Mouse (Mus musculus) liver, embryonic 14.5 days (tissue): ENCODE data around the gene Als2cr12. TPM values are rescaled to one million over a fixed set of nuclear protein-coding genes. Genes with fewer than 3 reads are reported as not detected.

ENCODE experiments used
- ATAC-seq: fragments of 200-750 bp; cut with Nextera tagmentation; 2 replicates; pipeline ENCODE4 v1.8.0; 2017; ENCODE audit warnings: moderate number of reproducible peaks, mild to moderate bottlenecking, moderate library complexity; ENCODE audit not compliant: insufficient read depth
- DNase-seq, 3 experiments: peaks; one replicate each; pipeline ENCODE4 v3.0.0-alpha.2; 2012 to 2013; ENCODE audit warnings: low read depth in 3 of 3, low spot score in 3 of 3
- H3K27ac ChIP-seq: fragments of 300-500 bp; sonication (generic); 2 replicates; pipeline ENCODE4 v1.5.1; 2014; ENCODE audit warnings: moderate library complexity, mild to moderate bottlenecking, control low read depth, inconsistent platforms
- H3K27me3 ChIP-seq: fragments of 300-500 bp; sonication (generic); 2 replicates; pipeline ENCODE4 v1.6.1; 2014; ENCODE audit warnings: mild to moderate bottlenecking, low read length, moderate library complexity; ENCODE audit not compliant: control insufficient read depth, insufficient read depth
- H3K36me3 ChIP-seq: fragments of 300-500 bp; sonication (generic); replicated peaks from 2 replicates; pipeline ENCODE4 v1.6.1; 2014; ENCODE audit warnings: low read depth; ENCODE audit not compliant: control insufficient read depth, insufficient read depth
- H3K4me1 ChIP-seq, 2 experiments: fragments of 200-500 bp in 1 of 2; fragments of 300-500 bp in 1 of 2; sonication (generic) in 1 of 2; replicated peaks; 2 replicates each; pipeline ENCODE4 v1.6.1; 2012 to 2014; ENCODE audit warnings: antibody characterized with exemption in 1 of 2, inconsistent platforms in 1 of 2, low read length in 1 of 2; ENCODE audit not compliant: control insufficient read depth in 2 of 2, insufficient read depth in 2 of 2
- H3K4me2 ChIP-seq: fragments of 300-500 bp; sonication (generic); 2 replicates; pipeline ENCODE4 v1.6.1; 2014; ENCODE audit warnings: low read depth, mild to moderate bottlenecking, control low read depth, moderate library complexity
- H3K4me3 ChIP-seq, 2 experiments: fragments of 200-500 bp in 1 of 2; fragments of 300-500 bp in 1 of 2; sonication (generic) in 1 of 2; 2 replicates each; pipeline ENCODE4 v1.5.1; 2012 to 2014; ENCODE audit warnings: low read depth in 2 of 2, low read length in 2 of 2, mild to moderate bottlenecking in 2 of 2, control low read depth in 1 of 2, inconsistent platforms in 1 of 2, moderate library complexity in 1 of 2; ENCODE audit not compliant: insufficient read depth in 1 of 2
- H3K9ac ChIP-seq: fragments of 300-500 bp; sonication (generic); replicated peaks from 2 replicates; pipeline ENCODE4 v1.6.1; 2014; ENCODE audit warnings: mild to moderate bottlenecking, control low read depth, moderate library complexity
- H3K9me3 ChIP-seq: fragments of 300-500 bp; sonication (generic); 2 replicates; pipeline ENCODE4 v1.6.1; 2016; ENCODE audit warnings: low read length, mixed read lengths; ENCODE audit not compliant: control insufficient read depth
- CTCF ChIP-seq: IDR thresholded peaks from 2 replicates; pipeline ENCODE4 v1.5.1; 2016; ENCODE audit warnings: antibody characterized with exemption, low read depth, control low read depth
- EP300 ChIP-seq: IDR thresholded peaks from 2 replicates; pipeline ENCODE4 v1.6.1; 2016; ENCODE audit warnings: antibody characterized with exemption, low read depth
- WGBS: fragments of 180-500 bp; shearing (Covaris S2); extraction: QIAGEN DNeasy Blood & Tissue Kit; methylation state at CpG from one replicate; pipeline ENCODE4 v1.1.7; 2014; ENCODE audit not compliant: insufficient replicate concordance; 5-methylcytosine and 5-hydroxymethylcytosine counted together
- polyA plus RNA-seq, 2 experiments: library from polyadenylated mRNA; depleted of rRNA in 1 of 2; stranded (reverse) in 1 of 2; unstranded in 1 of 2; fragments of >200 nt; fragmentation: Nextera tagmentation in 1 of 2; extraction: Ambion mirVana in 1 of 2; gene quantifications; 2 replicates each; pipeline versions ENCODE4 v1.2.1 to v1.2.3; 2012 to 2014

Als2cr12 gene
- polyA plus RNA-seq, 2 experiments, result not detected

- Histone ChIP-seq H3K4me2 (peak overlapping the region; percentile 79), H3K27ac (no peak overlapping the region), H3K4me3 (peak overlapping the region; percentile 76 to 87; a peak in 3 of 4 replicates), H3K4me1 (peaks cover 0 to 12% of the 10 kb centered on the region in 2 experiments), H3K9me3 (no peaks in the 10 kb centered on the region), H3K36me3 (no peaks in the 10 kb centered on the region; the same call in 1 of the 2 replicates), H3K9ac (0 out of 2 replicates have a peak overlapping the region, but pooled peaks have one; percentile 7), H3K27me3 (no peaks in the 10 kb centered on the region)
- DNase-seq (no peak), ATAC-seq (no peak)
- WGBS, result 36% methylated on average over 1 of the region's 1 CpGs
- TF ChIP-seq CTCF, result no peak
- no peak for TF ChIP-seq EP300
These were observed 18.6 kb upstream of the Als2cr12 start for GRCm38 (mm10) chr1:58714361-58714760.

DNA sequence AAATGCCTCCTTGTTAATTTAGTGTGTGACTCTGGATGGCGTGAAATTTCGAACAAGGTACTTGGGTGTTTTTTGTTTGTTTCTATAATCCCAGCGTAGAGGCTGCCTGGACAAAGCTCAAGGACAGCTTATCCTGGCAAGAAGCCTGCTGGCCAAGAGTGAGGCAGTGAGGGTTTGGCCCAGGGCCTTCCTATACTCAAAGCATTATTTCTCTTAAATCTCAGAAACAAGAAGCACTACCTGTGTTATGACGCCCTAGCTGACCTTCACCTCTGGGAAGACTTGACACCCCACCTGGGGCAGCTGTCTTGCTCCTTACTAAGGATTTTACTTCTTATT is 18.1 kb upstream of the Als2cr12 start:
- peak overlapping the region; percentile 79 for H3K4me2 ChIP-seq
- peak overlapping the region; percentile 78 for H3K9ac ChIP-seq
- no peaks in the 10 kb centered on the region for H3K27me3 ChIP-seq
- no peak for ATAC-seq
- 39% methylated on average over 4 of the region's 4 CpGs for WGBS
- H3K4me1 ChIP-seq, result peaks cover 0 to 12% of the 10 kb centered on the region in 2 experiments
- H3K9me3 ChIP-seq, result no peaks in the 10 kb centered on the region
- DNase-seq, result no peak
- TF ChIP-seq CTCF (no peak), EP300 (no peak)
- no peaks in the 10 kb centered on the region; the same call in 1 of the 2 replicates for H3K36me3 ChIP-seq
- peak overlapping the region; percentile 76 to 87 for H3K4me3 ChIP-seq
- peak overlapping the region; percentile 18 for H3K27ac ChIP-seq

DNA sequence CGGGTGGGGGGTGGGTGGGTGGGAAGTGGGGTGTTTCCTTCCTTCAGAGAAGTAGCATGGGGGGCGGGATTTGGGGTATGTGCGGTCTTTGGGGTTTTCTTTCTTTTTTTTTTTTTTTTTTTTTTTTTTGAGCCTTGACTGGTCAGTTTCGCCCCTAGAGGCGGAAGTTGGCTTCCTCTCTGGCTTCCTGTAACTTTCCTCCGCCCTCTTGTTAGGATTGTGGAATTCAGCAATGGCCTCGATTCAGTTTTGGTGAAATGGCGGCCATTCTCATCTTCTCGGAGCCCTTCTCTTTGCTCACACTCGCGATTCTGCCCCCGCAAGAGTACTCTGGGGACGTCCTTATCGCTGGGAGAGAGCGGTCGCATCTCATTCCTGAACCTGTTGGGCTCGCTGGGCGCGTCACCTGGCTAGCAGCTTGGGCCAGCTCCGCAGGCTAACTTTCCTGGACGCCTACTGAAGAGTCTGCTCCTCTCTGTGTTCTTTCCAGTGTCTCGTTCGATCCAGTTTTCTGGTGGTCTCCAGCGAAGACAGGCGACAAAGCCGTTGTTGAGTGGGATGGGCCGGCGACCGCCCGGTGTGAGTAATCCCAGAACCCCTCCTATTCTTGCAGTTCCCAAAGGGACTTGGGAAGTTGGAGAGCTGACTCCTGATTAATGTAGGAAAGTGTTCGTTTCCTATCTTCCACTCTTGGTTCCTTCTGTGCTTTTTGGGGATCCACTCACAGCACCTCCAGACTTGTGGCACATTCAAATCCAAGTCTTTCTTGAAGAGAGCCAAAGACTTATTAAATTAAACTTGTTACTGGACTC is 17.5 kb upstream of the Als2cr12 start:
- Histone ChIP-seq H3K9me3 (no peaks in the 10 kb centered on the region), H3K27ac (peak overlapping the region; percentile 91), H3K4me2 (peak overlapping the region; percentile 79), H3K4me1 (peaks cover 0 to 12% of the 10 kb centered on the region in 2 experiments), H3K27me3 (no peaks in the 10 kb centered on the region), H3K4me3 (peak overlapping the region; percentile 76 to 87), H3K36me3 (no peaks in the 10 kb centered on the region; the same call in 1 of the 2 replicates), H3K9ac (peak overlapping the region; percentile 78)
- DNase-seq (peak; percentile 31 to 54 (median 38)), ATAC-seq (no peak)
- 2% methylated on average over 31 of the region's 31 CpGs for WGBS
- no peak; the same call in 1 of the 2 replicates for TF ChIP-seq CTCF
- no peak for TF ChIP-seq EP300

- WGBS, result under 1% methylated on average over 16 of the region's 17 CpGs
- peak overlapping the region; percentile 91 for H3K27ac ChIP-seq
- H3K9ac ChIP-seq, result peak overlapping the region; percentile 93
- H3K4me2 ChIP-seq, result peak overlapping the region; percentile 79
- H3K4me3 ChIP-seq, result peak overlapping the region; percentile 75 to 87
- H3K27me3 ChIP-seq, result no peaks in the 10 kb centered on the region
- no peak for TF ChIP-seq CTCF
- peak; percentile 4; the same call in 1 of the 2 replicates for TF ChIP-seq EP300
- peak; percentile 64 to 83 (median 74) for DNase-seq
- H3K36me3 ChIP-seq, result no peaks in the 10 kb centered on the region; the same call in 1 of the 2 replicates
- H3K9me3 ChIP-seq, result no peaks in the 10 kb centered on the region
- H3K4me1 ChIP-seq, result peaks cover 0 to 12% of the 10 kb centered on the region in 2 experiments
- peak; percentile 84 for ATAC-seq
These were observed 16.6 kb upstream of the Als2cr12 start for GRCm38 (mm10) chr1:58712076-58713061.
